Mouse (Mus musculus): Measurements from ENCODE around the gene Cdc34b.
"Not testable (repeated sequence)": the region's sequence is repeated elsewhere in the genome, so short reads cannot be mapped to it uniquely, and the experiment has no call there.

Gene Cdc34b

GRCm38 (mm10) chr11:94741732-94742272 is at the start of gene Cdc34b:
TSS of gene Cdc34b (plus strand) at chr11:94741782.
- no peak for DNase-seq

DNA sequence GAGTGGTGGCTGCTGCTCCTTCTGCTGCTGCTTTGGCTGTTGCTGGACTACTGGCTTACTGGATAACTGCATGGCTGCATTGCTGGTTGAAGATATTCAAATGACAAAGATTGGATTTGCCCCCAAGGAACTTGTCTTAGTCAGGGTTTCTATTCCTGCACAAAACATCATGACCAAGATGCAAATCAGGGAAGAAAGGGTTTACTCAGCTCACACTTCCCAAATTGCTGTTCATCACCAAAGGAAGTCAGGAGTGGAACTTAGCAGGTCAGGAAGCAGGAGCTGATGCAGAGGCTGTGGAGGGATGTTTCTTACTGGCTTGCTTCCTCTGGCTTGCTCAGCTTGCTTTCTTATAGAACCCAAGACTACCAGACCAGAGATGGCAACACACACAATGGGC is 49.1 kb upstream of the Cdc34b start:
- not testable (repeated sequence) for DNase-seq

GRCm38 (mm10) chr11:94695508-94695907 is 46.1 kb upstream of the Cdc34b start:
- no peak for DNase-seq

DNA sequence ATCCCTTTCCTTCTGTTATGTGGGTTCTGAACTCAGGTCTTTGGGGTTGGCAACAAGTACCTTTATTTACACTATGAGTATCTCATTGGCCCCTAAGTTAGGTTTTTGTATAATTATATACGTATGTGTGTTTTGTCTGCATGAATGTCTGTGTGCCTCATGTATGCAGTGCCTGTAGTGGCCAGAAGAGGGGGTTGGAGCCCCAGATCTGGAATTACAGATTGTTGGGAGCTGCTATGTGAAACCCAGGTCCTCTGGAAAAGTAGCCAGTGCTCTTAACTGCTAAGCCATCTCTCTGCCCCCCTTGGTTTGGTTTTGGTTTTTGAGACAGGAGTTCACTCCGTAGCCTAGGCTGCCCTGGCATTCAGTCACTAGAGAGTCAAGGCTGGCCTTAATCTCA is 44.4 kb upstream of the Cdc34b start:
- DNase-seq, result peak; percentile 60

GRCm38 (mm10) chr11:94697703-94698464 is 43.7 kb upstream of the Cdc34b start:
- peak; percentile 66 for DNase-seq

DNA sequence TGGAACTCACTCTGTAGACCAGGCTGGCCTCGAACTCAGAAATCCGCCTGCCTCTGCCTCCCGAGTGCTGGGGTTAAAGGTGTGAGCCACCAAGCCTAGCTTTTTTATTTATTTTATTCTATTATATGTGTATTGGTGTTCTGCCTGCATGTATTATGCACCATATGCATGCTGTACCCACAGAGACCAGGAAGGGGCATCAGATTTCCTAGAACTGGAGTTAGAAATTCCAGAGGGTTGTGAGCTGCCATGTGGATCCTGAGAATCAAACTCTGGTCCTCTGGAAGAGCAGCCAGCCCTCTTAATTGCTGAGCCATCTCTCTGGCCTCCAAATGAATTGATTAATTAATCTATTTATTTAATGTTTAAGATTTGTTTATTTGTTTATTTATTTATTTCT is 42.2 kb upstream of the Cdc34b start:
- no peak for DNase-seq

DNA sequence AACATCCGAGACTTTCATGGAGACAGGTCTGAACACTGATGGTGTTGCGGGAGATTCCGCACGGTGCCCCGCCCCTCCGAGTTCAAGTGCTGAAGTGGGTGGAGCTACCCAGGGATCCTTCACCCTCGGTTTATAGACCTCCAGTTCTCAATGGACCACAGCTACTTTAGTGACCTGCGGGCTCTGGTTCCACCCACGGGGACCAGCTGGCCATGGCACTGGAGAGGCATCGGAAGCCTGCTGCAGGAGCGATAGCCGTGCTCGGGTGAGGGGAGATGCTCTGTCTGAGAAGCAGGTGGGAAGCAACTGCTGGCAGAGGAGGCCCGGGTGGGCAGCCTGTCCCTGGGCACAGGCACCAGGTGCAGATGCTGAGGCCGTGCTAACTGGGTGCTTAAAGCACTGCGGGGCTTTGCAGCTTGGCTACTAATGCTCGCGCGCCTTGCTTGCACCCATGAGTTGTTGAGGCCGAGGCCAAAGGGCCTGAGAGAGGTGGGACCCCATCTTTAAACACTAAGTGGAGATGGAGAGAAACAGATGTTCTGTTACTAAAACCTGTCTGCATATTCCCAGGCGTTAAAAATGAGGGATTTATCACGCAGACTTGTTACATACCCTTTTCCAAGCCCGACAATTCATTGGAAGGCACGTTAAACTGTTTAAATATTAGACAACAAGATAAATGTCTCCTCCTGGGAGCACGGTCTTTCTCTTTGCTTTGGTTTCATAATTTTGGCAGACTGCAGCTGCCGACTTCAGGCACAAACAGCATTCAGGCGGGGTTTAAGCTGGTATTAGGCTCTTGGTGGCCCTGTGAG is 40.0 kb upstream of the Cdc34b start:
- DNase-seq, result peak; percentile 50

DNA sequence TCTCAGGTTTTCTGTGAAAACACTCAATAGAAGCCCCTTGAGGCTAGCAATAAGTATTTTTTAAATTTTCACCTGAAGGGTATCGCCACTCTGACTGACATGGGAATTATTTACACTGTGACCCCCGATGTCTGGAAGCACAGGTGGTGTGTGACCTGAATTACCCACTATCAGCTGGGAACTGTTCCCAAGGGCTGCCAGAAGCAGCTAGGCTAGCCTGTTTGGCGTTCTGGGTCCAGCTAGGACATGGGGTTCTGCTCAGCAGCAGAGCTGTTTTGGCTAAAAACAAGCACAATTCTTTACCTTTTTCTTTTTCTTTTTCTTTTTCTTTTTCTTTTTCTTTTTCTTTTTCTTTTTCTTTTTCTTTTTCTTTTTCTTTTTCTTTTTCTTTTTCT is 39.4 kb upstream of the Cdc34b start:
- no peak for DNase-seq

- DNase-seq, result peak; percentile 46
Observed at GRCm38 (mm10) chr11:94704020-94704419, 37.6 kb upstream of the Cdc34b start.

DNA sequence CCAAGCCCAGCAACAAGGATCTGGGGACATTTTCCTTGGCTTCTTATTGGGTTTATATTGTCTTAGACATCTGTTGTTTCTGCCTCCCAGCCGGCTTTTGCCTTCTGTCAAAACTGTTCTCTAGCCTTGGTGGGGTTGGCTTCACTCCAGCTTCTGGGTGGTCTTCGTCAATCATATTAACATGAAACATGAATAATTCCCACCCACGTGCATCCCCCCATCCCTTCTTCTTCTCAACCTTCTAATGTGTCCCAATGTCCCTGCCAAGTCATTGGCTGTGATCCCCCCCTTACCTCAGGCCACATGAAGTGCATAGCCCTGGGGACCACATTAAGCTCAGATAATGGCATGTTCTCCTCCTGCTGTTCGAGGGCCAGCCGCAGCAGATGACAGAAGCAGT is 37.1 kb upstream of the Cdc34b start, which contains the start of gene Gm11541:
Gm11541 (minus strand) TSS at position 28 of the 400 bp plus-strand sequence.
- DNase-seq, result no peak

DNA sequence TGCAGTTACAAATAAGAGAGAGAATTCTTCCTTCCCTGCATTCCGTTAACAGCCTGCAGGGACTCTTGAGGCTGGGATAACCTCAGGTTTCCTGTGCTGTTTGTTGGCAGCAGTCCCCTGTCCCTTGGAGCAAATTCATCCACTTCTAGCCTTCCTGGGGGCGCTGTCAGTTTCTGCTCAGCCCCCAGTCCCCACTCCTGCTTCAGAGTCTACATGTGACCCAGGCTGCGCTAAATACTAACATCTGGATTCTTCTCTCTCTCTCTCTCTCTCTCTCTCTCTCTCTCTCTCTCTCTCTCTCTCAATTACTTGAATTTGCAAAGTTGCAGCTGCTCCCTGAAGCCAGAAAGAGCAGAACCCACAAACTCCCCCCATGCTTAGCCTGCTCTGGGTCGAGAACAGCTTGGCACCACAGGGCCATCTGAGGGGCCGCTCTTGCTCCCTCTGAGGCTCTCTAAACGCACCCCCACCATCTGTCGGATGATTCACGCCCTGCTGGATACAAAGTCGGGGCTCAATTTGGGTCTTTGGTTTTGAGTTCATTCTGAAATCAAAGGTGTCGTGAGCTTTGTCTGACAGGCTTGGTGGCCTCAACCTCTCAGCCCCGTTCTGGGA is 28.2 kb upstream of the Cdc34b start:
- DNase-seq, result peak; percentile 36

DNA sequence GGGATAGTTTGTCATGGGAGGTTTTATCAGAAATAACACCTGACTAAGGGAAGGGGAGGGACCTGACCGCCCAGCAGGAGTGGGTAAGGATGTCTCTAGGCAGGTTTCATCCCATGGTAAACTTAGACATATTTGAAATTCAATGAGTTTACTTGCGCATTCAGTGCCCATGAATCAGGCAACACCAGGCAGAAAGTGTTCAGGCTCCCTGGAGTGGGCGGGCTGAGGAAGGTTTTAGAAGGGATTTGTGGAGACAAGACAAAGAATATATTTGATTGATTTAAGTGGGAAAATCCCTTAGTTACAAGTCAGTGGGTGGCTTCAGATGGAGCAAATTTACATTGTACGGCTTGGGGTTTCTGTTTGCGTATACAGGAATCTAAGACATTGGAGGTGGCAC is 26.0 kb upstream of the Cdc34b start:
- no peak for DNase-seq

DNA sequence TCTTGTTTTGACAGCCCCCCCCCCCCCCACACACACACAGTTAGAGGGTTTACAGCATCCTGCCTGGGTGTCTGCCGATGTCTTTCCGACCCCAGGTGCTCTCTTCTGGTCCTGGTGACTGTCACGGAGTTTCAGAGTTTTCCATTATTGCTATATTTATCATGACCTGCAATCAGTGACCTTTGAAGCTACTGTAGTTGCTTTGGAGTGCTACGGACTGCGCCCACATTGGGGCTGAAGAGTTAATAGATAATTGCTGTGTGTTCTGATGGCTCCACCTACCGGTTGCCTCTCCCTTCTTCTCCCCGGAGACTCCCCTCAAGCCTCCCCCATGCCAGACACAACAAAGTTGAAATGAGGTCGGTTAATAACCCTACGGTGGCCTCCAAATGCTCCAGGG is 24.8 kb upstream of the Cdc34b start:
- peak; percentile 72 for DNase-seq

DNA sequence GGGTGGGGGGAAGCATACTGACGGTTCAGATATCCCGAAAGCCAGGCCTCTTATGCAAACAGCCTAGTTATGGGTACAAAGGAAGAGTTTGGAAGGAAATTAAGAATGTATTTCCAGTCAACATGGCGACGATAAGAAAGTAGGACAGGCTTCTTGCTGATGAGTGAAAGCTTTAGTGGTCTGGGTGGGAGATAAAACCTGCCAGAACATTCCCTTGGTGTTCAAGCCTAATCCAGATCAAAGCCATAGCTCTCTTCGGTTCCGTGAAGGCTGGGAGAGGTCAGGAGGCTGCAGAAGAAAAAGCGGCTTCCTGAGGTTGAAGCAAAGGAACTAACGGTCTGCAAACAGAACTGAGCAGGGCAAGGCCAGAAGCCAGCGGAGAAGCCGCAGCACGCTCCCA is 24.3 kb upstream of the Cdc34b start:
- peak; percentile 16 for DNase-seq

DNA sequence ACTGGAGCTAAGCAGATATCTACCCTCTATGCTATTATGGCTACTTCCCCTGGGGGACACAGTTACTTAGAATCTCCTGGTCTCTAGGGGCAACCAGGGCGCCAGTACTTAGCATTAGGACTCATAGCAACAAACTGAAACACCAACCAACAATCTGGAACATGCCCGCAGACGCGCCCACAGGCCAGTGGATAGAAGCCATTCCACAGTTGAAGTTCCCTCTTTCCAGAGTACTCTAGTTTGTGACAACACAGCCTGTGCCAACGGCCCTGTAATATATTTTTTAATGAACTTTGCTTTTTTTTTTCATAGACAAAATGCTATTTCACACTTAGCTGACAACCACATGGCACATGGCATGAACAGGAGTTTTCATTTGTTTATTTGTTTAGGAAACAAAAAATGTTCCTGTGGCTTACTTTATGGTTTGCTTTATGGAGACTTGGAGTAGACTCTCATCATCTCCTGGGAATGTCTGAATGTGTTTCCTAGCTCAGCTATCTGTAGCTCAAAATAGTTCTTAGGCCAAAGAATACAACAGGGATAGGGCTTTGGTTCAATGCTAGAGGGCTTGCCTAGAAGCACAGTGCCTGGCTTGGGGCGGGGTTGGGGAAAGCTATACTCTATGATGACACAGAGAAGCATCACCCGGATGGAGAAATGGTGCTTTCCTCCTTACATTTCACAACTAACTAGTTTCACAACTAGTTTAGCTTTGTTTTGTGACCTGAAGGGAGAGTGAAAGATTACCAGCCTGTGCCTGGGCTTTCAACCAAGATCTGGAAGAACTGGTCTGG is 23.3 kb upstream of the Cdc34b start:
- peak; percentile 16 for DNase-seq

DNA sequence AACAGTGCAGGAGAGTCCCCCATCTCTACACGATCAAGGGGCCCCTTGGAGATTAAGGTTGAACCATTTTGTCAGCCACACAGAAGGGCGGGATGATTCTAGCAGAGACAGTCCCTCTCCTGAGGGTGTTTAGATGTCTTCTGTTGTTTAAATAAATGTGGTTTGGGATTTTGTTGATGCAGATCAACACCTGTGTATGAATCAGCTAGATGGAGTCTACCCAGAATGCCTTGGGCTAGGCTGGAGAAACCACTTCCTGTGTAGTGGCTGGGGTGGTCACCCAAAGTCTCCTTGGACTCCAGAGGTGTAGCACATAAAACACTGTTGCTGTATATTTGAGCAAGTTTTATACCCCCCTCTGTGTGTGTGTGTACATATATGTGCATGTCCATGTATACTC is 22.4 kb upstream of the Cdc34b start:
- peak; percentile 40 for DNase-seq

GRCm38 (mm10) chr11:94727306-94727705 is 14.3 kb upstream of the Cdc34b start:
- no peak for DNase-seq

- DNase-seq, result no peak
Observed at GRCm38 (mm10) chr11:94728545-94728944, 13.0 kb upstream of the Cdc34b start.

- peak; percentile 26 for DNase-seq
Observed at GRCm38 (mm10) chr11:94729565-94729964, 12.0 kb upstream of the Cdc34b start.

- DNase-seq, result peak; percentile 82
Observed at GRCm38 (mm10) chr11:94730261-94730660, 11.3 kb upstream of the Cdc34b start.

GRCm38 (mm10) chr11:94731229-94731628 is 10.4 kb upstream of the Cdc34b start:
- DNase-seq, result no peak

DNA sequence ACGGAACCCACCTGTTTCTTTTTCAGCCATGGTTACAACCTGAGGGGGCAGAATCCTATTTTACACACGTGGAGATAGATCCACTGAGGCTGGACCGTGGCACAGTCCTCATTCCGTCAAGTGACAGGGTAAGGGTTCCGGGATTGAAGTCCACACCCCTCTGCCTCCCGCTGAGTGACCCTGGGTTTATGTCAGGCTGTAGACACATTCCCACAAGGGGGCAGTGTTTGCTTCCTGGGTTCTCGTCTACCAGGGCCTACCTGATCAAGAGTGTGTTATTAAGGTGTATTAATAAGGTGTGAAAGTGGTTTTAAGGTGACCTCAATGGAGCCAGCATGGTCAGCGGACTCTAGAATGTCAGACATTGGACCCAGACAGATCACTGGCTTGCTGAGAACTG is 8.8 kb upstream of the Cdc34b start:
- DNase-seq, result peak; percentile 69

GRCm38 (mm10) chr11:94735746-94736145 is 5.8 kb upstream of the Cdc34b start:
- no peak for DNase-seq

Measured in thymus, postnatal 4 days (tissue).